Mouse (Mus musculus): Measurements from ENCODE around the gene Npas3.

Npas3 gene

DNA sequence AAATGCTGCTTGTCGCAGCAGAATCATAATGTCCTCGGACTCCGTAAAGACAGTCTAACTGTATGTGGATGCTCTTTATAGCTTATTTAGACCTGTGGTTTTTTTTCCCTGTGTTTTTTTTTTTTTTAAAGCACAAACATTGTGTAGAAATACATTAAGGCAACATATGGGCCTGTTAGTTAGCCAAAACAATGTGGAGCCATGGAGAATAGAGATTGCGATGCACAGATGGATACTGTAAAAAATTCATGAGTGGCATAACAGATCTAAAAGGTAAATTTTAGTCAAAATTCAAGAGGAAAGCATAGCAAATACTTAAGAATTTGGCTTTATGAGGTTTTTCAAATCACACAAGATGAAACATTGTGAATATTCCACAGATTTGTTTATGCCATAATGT is 444.0 kb downstream of the Npas3 start:
- no peak for DNase-seq (ENCODE audit: low read depth, low spot score)

DNA sequence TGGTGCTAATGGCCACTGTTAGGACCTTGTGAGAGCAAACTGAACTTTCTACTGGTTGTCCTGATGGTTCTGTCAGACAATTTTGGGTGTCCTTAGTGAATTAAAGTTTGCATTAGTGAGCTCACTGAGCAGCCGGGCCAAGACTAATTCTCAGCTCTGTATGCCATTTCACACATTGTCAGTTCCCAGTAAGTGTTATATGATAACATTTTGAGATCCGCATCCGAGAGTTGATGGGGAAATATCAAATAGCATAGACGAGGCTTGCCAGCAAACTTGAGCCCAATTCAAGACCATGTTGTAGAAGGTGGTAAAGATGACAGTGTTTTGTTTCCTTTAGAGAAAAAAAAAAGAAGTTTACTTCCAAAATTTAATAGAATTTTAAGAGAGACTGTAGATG is 445.9 kb downstream of the Npas3 start:
- no peak for DNase-seq (ENCODE audit: low read depth, low spot score)

DNA sequence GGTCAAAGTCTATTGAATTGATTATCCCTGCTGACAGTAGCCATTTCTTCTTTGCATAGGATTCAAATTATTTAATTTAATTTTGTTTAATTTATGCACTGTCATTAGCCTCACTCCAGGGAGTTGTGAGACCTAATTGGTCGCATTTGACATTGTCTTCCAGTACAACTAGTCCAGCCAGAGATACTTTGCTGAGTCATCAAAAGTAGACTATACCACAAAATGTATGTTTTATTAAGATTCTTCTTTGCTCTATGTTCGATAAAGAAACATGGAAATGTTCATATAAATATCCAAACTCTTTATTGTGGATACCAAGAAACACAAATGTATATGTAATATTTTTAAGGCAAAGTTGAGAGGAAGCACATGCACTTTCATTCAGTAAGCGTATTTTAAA is 446.8 kb downstream of the Npas3 start:
- no peak for DNase-seq (ENCODE audit: low read depth, low spot score)

DNA sequence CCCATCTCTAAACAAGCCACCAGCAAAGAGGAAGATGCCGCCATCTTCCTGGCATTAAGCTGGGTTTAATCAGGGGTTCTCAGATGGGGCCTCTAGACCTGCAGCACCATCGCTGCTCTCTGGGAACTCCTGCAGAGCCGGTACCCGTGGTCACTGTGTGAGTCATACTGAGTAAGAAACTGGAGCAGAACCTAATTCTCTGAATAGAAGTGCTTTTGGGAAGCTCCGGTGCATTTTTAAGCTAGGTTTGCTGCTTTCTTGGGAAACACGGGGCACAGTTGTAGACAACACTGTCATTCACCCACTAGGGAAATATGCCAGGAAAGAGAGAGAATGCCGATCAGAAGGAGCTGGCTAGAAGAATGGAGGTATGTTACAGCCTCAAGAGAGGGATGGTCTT is 449.2 kb downstream of the Npas3 start:
- DNase-seq (ENCODE audit: low read depth, low spot score), result no peak

DNA sequence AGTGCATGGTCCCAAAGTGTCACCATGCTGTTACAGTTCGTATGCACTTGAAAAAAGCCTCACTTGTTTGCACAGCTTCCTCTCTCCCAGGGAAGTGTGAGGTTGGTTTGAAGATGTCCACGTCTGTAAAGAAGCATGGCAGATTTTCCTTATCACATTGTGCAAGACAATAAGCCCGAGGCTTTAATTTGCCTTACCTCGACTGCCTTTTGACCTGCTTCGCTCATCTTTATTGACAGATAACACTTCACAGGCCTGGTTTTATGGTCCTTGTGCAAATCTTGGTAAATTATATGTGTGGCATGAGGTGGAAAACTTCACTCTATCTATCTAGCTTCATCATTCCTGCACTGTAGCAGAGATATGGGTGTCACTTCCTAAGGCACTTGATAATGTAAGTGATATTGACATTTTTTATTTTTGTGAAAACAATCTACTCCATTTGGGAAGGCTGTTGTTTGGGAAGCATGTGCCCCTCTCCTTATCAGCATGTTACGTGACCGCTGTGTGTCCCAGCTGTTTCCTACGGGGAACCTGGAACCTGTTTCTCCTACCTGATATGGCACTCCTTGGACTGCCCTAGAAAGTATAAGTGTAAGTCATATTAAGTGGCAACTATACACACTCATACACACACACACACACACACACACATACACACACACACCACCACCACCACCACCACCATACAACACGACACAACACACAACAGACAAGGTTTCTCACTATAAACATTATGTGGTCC is 450.2 kb downstream of the Npas3 start:
- no peak for DNase-seq (ENCODE audit: low read depth, low spot score)

DNA sequence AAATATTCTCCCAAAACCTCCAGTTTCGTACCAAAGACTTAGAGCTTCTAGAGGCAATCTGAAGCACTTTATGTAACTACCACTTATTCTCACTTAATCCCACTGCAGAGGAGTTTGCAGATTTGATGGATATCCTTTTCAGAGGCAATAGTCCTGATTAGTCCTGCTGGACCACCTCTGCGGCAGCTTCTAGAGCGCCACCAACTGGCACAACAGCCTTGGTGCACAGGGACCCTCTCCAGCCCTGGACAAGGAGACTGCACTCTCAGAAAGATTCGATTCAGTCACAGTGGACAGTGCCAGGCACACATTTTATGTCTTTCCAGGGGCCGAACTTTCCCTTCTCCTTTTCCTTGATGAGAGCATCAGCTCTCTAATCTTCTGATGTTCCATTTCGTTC is 471.4 kb downstream of the Npas3 start:
- no peak for DNase-seq (ENCODE audit: low read depth, low spot score)

DNA sequence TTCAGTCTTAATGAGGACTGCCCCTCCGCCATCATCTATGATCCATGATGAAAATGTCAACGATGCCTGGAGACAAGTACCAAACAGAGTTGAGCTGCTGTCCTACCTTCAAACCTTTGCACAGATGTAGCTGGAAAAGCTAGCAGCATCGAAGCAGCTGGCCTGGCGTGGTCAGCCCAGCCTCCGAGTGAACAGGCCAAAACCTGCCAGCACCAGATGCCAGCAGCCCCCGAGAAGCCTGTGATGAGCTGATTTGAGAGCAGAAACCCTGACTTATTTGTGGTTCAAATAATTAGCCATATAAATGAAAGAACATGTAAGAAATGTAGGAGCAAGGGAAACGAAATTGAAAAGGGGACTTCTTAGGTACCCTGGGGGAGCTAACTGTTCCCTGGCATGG is 473.7 kb downstream of the Npas3 start:
- no peak for DNase-seq (ENCODE audit: low read depth, low spot score)

DNA sequence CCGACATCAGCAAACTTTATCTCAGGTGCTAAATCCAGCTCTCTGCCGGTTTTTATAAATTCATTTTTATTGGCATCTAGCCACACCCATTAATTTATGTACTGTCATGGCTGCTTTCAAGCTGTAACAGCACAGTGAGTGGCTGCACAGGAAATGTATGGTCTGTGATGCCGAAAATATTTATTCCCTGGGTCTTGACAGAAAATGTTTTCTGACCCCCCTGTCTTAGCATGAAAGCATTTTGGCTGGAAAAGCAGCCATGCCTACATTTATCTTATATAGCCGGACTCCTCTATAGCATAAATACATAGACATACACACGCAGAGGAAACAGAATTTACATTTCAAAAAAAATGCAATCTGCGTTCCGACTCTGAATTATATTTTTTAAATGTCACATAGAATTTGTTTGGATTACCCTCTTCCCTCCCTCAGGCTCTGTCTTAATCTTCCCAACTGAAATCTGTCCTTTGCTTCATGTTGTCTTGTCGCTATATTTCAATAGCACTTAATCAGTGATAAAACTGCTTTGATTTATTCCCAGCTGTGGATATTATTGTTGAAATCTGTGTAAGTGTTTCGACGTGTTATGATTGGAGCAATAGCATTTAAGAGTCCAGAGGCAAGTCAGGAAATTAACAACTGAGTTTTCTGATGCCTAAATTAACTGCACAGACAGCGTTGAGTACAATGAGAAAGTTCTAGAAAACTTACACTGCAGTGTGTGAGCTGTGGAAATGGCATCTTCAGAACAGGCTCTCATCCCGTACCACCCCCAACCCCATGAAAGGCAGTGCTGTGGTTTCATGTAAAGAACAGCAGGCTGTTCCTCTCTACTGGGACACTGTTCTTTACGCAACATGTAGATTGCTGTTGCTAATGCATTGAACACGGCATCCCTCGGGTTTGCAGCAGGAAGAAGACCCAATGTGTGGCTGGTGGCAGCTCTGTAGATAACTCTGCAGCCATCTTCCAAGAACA is 474.5 kb downstream of the Npas3 start:
- no peak for DNase-seq (ENCODE audit: low read depth, low spot score)

DNA sequence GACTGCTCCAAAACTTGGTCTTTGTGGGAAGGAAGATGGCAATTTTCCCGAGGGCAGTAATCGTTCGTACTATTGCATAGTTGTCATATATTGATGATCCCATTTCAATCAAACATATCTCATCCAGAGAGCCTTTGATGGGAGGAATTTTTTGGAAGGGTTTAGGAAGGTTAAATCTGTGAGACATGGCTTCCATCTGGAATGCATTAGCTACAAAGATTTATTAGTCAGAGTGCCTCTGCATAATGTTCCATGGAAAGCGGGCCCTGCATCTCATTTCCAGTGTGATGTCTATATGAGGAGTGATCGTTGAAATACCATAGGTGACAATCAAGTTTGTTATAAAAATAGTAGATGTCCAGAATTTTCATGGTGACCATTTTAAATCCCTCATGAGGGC is 480.8 kb downstream of the Npas3 start:
- DNase-seq (ENCODE audit: low read depth, low spot score), result no peak

DNA sequence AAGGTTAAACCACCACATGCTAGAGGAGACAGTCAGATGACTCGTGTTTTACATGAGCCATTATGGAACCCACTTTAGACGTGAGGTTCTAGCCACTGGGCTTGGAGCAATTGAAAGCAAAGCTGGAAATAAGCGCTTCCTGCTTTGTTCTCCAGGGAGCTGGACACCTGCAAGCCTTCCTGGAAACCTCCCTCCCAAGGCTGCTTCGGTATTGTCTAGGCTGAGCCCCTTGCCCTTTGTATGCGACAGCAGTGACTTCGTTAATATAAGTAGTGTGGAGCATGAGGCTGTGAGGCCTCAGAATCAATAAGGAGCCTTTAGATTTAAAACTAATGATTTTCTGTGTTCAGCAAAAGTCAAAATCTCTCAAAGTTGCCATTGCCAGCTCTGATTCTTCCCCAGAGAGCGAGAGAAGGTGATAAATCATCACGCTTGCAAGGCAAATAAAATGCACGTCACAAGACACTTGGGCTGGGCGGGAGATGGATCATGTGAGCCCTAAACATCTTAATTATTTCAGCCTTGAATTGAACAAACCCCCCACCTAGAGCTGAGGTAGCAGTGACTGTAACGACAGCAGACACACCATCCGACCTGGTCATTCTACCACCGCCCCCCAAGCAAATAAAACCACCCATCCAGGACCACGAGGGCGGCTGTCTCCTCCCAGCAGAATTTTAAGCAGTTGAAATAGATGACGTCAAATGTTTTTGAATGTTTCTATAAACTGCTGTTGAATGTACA is 490.2 kb downstream of the Npas3 start:
- no peak for DNase-seq (ENCODE audit: low read depth, low spot score)

DNA sequence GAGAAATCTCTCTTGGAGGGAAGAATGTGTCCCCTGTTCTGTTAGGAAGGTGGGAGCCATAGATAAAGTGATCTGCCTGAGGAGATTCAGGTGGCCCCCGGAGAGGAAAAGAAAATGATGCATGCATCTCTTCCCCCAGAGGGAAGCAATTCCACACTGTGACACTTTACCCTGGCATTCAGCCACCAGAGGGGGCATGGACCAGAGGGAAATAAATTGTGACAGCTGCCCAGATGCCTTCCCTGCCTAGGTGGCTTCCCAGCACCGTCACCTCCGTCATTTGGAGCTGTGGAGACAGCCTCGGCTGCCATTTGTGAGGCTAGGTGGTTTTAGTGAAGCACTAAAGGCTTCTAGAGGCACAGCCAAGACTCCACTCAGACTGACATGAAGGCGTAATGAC is 498.2 kb downstream of the Npas3 start:
- no peak for DNase-seq (ENCODE audit: low read depth, low spot score)

DNA sequence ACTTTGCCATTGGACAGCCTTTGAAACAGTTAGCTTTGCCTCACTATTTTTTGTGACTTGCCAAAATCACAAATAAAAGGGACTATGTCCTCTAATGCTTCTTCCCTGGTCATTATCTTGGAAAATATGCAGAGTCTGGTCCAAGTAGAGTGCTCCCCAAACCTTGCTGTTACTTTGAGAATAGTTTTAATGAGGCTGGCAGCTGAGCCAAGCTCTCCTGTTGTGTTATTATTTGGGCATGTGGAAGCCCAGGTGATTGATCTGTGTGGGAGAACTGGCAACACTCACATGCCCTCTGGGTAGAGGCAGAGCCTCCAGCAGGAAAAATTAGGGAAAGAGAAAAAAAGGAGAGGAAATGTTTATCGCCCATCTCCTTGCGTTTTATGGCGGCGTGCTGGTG is 500.9 kb downstream of the Npas3 start:
- no peak for DNase-seq (ENCODE audit: low read depth, low spot score)

DNA sequence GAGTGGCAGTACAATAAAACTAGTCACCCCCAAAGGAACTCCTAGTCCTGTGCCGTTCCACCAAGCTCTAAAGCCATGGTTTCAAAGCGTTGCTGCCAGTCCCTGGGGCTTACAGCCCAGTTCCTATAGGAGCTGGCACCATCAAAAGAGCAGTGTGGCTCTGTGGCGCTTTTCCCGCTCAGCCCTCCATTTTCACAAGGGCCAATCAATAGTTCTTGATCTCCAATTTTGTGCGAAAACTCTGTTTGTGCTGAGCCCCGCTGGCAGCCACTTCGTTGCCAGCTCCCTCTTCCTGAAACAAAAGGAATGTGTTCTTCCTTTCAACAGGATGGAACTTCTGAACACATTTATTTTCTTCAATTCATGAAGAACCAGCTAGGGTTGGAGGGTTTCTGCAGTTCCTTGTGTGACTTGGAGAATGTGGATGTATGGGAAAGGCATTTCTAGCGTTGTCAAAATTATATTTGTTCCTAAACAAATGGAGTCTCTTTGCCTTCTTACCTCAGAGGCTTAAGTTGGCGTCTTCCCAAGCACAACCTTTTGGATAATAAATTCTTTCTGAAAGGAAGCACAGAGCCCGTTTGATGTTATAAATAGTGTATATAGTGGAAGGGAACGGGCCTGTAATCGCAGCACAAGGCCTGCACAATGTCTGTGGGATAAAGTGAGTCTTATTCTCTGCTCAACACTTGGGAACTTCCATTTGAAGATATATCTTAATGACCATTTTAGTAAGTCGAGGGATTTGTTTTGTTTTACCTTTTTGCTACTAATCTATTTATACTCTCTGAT is 504.0 kb downstream of the Npas3 start:
- DNase-seq (ENCODE audit: low read depth, low spot score), result no peak

DNA sequence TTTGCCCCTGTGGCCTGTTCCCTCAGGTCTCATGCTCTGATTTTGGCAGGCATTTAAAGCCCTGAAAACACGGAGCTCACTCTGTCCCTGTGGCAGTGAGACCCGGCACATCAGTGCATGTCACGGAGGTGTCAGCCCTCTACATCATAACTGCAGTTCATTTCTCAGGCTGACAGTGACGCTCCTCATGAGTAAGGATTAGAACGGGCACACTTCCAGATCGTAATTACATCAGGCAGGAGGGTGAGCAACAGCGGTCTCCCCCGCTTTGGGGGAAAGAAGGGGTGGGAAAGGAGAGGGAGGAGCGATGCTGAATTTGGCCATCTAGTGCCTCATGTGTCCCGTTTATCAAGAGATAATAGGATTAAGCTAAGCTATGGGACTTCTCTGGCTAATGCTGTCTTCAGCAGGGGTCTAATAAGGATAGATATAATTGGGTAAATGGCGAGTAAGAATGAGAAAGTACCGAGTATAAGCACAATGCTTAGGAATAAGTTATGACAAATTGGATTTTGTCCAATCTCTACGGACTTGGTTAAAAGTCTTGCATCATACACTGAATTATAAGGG is 505.0 kb downstream of the Npas3 start:
- no peak for DNase-seq (ENCODE audit: low read depth, low spot score)

DNA sequence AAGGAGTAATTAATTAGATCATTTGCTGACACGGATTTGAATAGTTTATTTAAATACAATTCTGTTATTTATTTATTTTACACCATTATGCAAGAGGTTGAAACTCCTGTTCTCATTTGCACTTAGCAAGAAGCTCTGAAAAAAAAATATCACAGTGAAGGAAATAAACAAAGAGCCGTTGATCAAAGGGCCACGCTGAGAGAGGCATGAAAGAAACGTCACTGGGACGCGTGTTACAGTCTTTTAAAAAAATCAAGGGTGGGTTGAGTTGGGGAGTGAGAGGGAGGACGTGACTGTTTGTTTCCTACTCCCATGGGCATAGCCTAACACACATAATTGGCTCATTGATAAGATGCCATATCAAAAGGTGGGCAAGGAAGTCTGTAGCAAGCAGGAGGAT is 505.8 kb downstream of the Npas3 start:
- no peak for DNase-seq (ENCODE audit: low read depth, low spot score)

DNA sequence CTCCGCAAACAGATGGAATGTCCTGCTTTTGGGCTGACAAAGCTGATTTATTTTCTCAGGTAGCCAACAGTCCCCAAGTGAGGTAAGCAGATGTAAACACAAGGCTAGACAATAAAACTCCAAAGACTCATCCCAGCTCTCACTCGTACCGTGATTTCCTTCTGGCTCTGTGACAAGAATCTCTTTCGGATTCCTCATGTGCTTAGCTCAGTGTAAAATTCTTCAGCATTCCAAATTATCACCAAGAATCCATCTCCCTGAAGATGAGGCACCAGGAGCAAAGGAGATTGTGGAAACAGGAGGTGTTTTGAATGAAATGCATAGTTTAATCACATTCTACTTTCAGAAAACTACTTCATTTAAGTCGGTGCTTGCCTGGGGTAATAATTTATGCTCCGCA is 509.2 kb downstream of the Npas3 start:
- DNase-seq (ENCODE audit: low read depth, low spot score), result no peak

DNA sequence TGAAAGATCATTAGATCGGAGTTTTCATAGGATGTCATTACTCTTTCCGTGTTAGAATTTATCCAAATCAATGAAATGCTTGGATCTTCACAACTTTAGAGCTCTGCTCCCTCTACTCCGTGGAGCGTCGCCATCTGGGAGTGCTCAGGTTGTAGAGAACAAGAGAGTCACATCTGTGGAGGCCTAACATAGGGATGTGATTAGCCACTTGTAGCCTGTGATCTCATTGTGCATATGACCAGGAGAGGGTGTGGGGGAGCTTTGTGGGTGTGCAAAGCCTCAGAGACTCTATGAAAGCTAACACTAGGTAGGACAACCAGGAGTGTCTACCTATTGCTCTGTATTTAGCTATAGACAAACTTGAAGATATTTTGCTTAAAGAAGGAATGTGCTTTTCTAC is 509.9 kb downstream of the Npas3 start:
- peak; percentile 43 for DNase-seq (ENCODE audit: low read depth, low spot score)

DNA sequence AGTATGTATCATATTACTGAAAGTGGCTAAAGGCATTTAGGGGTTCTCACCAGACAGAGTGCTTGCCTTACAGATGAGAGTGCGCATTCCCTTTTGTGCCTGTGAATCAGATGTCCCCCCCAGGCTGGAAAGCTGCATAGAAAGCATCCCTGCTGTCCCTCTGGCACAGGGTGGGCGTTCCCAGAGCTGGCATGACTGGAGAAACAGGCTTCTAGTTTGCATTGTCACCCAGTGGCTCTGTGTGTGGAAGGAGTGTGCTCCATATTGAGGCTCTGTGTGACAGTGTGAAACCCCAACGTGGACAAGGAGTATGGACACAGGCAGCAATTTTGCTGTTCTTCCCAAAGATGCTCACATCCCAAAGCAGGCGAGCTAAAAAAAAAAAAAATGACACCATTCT is 515.7 kb downstream of the Npas3 start:
- DNase-seq (ENCODE audit: low read depth, low spot score), result no peak

DNA sequence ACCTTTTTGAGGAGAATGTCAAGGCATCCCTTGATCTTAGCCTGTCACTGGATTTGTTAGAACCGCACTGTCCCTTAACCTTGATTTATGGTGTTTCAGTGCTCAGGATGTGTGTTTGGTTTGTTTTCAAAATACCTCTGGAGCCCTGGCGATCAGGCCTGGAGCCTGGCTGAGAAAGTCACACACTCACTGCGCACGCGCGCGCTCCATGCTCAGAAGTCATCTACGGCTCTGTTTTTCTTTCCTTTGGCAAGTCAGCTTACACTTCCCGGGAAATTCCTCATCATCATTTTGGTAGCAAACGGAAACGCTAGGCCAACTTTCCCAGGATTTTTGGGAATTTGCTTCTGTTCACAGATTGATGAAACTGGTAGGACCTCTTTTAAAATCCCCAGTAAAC is 519.9 kb downstream of the Npas3 start:
- DNase-seq (ENCODE audit: low read depth, low spot score), result peak; percentile 39

DNA sequence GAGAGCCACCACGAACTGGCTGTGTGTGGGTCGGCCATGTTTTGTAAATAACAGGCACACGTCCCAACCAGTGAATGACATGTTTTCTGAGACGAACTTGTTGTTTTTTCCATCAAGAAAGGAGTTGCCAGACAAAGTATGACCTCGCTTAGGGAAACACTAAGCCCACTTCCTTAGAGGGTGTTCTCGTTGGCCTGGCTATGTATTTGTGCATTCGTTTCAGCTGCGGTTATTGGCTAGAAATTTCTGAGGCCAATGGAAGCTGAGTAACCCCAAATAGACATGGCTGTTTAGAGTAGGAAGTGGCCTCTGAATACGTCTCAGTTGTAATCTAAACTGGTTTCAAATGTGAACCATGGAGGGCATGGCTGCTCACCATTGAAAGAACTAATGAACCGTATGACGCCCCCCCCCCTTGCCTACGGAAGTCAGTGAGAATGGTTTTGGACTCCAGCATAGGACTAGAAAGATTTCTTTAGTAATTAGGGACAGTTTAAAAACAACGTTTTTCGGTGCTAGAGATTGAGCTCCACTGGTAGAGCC is 523.0 kb downstream of the Npas3 start:
- DNase-seq (ENCODE audit: low read depth, low spot score), result no peak

All from forelimb bud, embryonic 11.5 days (tissue).